Mouse (Mus musculus) MEL (cell line): ENCODE data around the gene Atp5d. TPM values are rescaled to one million over a fixed set of nuclear protein-coding genes. Genes with fewer than 3 reads are reported as not detected.

Experiments used
- DNase-seq: peaks from one replicate; pipeline ENCODE4 v3.0.0; 2011; ENCODE audit warnings: low read depth, low spot score
- H3K27ac ChIP-seq: 2 replicates; pipeline ENCODE4 v1.5.1; 2012; ENCODE audit warnings: low read depth, mild to moderate bottlenecking, control low read depth, low read length, moderate library complexity; ENCODE audit not compliant: control insufficient read depth
- H3K27me3 ChIP-seq, 2 experiments: fragments of 150-350 bp in 1 of 2; sonication (generic) in 1 of 2; 2 replicates each; pipeline ENCODE4 v1.6.1; 2012; ENCODE audit warnings: low read length in 2 of 2, mild to moderate bottlenecking in 2 of 2, improper control_type of control experiment in 1 of 2, moderate library complexity in 1 of 2; ENCODE audit not compliant: insufficient read depth in 2 of 2, control insufficient read depth in 1 of 2
- H3K36me3 ChIP-seq, 2 experiments: 2 replicates each; pipeline ENCODE4 v1.6.1; 2012 to 2014; ENCODE audit warnings: low read length in 2 of 2, improper control_type of control experiment in 1 of 2, inconsistent platforms in 1 of 2, mild to moderate bottlenecking in 1 of 2; ENCODE audit not compliant: insufficient read depth in 2 of 2, control insufficient read depth in 1 of 2
- H3K4me1 ChIP-seq, 2 experiments: fragments of 150-350 bp in 1 of 2; sonication (generic) in 1 of 2; 2 replicates each; pipeline ENCODE4 v1.6.1; 2012; ENCODE audit warnings: low read length in 2 of 2, improper control_type of control experiment in 1 of 2, mild to moderate bottlenecking in 1 of 2; ENCODE audit not compliant: insufficient read depth in 2 of 2, control insufficient read depth in 1 of 2
- H3K4me3 ChIP-seq, 2 experiments: fragments of 150-350 bp in 1 of 2; sonication (generic) in 1 of 2; 2 replicates each; pipeline ENCODE4 v1.5.1; 2012; ENCODE audit warnings: low read depth in 2 of 2, low read length in 2 of 2, mild to moderate bottlenecking in 2 of 2, moderate library complexity in 2 of 2, control low read depth in 1 of 2, improper control_type of control experiment in 1 of 2; ENCODE audit not compliant: control insufficient read depth in 1 of 2, insufficient read depth in 1 of 2
- H3K79me2 ChIP-seq: 2 replicates; pipeline ENCODE4 v1.6.1; 2012; ENCODE audit warnings: mild to moderate bottlenecking, low read length, moderate library complexity; ENCODE audit not compliant: control insufficient read depth, poor library complexity, insufficient read depth
- H3K9ac ChIP-seq: 2 replicates; pipeline ENCODE4 v1.6.1; 2012; ENCODE audit warnings: low read depth, mild to moderate bottlenecking, control low read depth, low read length, moderate library complexity; ENCODE audit not compliant: control insufficient read depth, poor library complexity, severe bottlenecking
- H3K9me3 ChIP-seq: fragments of 150-350 bp; sonication (generic); replicated peaks from 2 replicates; pipeline ENCODE4 v1.6.1; 2012; ENCODE audit warnings: mild to moderate bottlenecking, low read length, improper control_type of control experiment, moderate library complexity; ENCODE audit not compliant: insufficient read depth
- BHLHE40 ChIP-seq: IDR thresholded peaks from 2 replicates; pipeline ENCODE4 v1.6.1; 2012; ENCODE audit warnings: low read depth, mild to moderate bottlenecking, inconsistent platforms, low read length, improper control_type of control experiment, borderline replicate concordance
- CHD1 ChIP-seq: IDR thresholded peaks from 2 replicates; pipeline ENCODE4 v1.6.1; 2012; ENCODE audit warnings: low read depth, mild to moderate bottlenecking, inconsistent platforms, low read length, improper control_type of control experiment
- CHD2 ChIP-seq: IDR thresholded peaks from 2 replicates; pipeline ENCODE4 v1.6.1; 2011; ENCODE audit warnings: low read length, improper control_type of control experiment
- GABPA ChIP-seq: IDR thresholded peaks from 2 replicates; pipeline ENCODE4 v1.6.1; 2012; ENCODE audit warnings: low read depth, mild to moderate bottlenecking, inconsistent platforms, low read length, improper control_type of control experiment, moderate library complexity
- HCFC1 ChIP-seq: IDR thresholded peaks from 2 replicates; pipeline ENCODE4 v1.6.1; 2012; ENCODE audit warnings: low read depth, mild to moderate bottlenecking, inconsistent platforms, low read length, improper control_type of control experiment, moderate library complexity
- MAX ChIP-seq: IDR thresholded peaks from 2 replicates; pipeline ENCODE4 v1.6.1; 2011; ENCODE audit warnings: low read length, improper control_type of control experiment
- MAZ ChIP-seq: IDR thresholded peaks from 2 replicates; pipeline ENCODE4 v1.6.1; 2012; ENCODE audit warnings: low read depth, mild to moderate bottlenecking, inconsistent platforms, low read length, improper control_type of control experiment
- MXI1 ChIP-seq: IDR thresholded peaks from 2 replicates; pipeline ENCODE4 v1.6.1; 2011; ENCODE audit warnings: mild to moderate bottlenecking, low read depth, low read length, improper control_type of control experiment
- POLR2A ChIP-seq, 2 experiments: IDR thresholded peaks; 2 replicates each; pipeline ENCODE4 v1.6.1; 2011 to 2012; ENCODE audit warnings: low read length in 2 of 2, mild to moderate bottlenecking in 2 of 2, control low read depth in 1 of 2, improper control_type of control experiment in 1 of 2, low read depth in 1 of 2, moderate library complexity in 1 of 2; ENCODE audit not compliant: control insufficient read depth in 1 of 2, insufficient read depth in 1 of 2, poor library complexity in 1 of 2
- POLR2AphosphoS2 ChIP-seq: IDR thresholded peaks from 2 replicates; pipeline ENCODE4 v1.6.1; 2011; ENCODE audit warnings: low read length, improper control_type of control experiment
- POLR2AphosphoS5 ChIP-seq: IDR thresholded peaks from 2 replicates; pipeline ENCODE4 v1.6.1; 2012; ENCODE audit warnings: low read depth, borderline replicate concordance, mild to moderate bottlenecking, inconsistent platforms, low read length, moderate library complexity, mixed read lengths
- SIN3A ChIP-seq: IDR thresholded peaks from 2 replicates; pipeline ENCODE4 v1.6.1; 2012; ENCODE audit warnings: low read length, improper control_type of control experiment, inconsistent platforms
- SMC3 ChIP-seq: IDR thresholded peaks from 2 replicates; pipeline ENCODE4 v1.6.1; 2011; ENCODE audit warnings: low read depth, low read length, improper control_type of control experiment
- TBP ChIP-seq: IDR thresholded peaks from 2 replicates; pipeline ENCODE4 v1.8.0; 2011; ENCODE audit warnings: low read depth, low read length, improper control_type of control experiment
- USF2 ChIP-seq, 2 experiments: IDR thresholded peaks; 2 replicates each; pipeline ENCODE4 v1.6.1; 2011 to 2012; ENCODE audit warnings: improper control_type of control experiment in 2 of 2, low read length in 2 of 2, borderline replicate concordance in 1 of 2, inconsistent platforms in 1 of 2, low read depth in 1 of 2, mild to moderate bottlenecking in 1 of 2; ENCODE audit not compliant: insufficient read depth in 1 of 2
- ZC3H11A ChIP-seq: IDR thresholded peaks from 2 replicates; pipeline ENCODE4 v1.6.1; 2012; ENCODE audit warnings: low read depth, mild to moderate bottlenecking, inconsistent platforms, low read length, improper control_type of control experiment
- ZMIZ1 ChIP-seq: IDR thresholded peaks from 2 replicates; pipeline ENCODE4 v1.6.1; 2012; ENCODE audit warnings: low read depth, mild to moderate bottlenecking, inconsistent platforms, low read length, improper control_type of control experiment, moderate library complexity
- polyA plus RNA-seq, 2 experiments: library from polyadenylated mRNA; stranded (reverse) in 1 of 2; unstranded in 1 of 2; fragments of >175 nt in 1 of 2; fragments of >200 nt in 1 of 2; gene quantifications; 2 replicates each; pipeline versions ENCODE4 v1.2.1 to v1.2.4; 2012; ENCODE audit warnings: low replicate concordance in 2 of 2, low read depth in 1 of 2; ENCODE audit not compliant: insufficient read length in 2 of 2, insufficient read depth in 1 of 2, missing spikeins in 1 of 2
- total RNA-seq: library from RNA; depleted of rRNA; stranded (reverse); fragments of 300-350 nt; gene quantifications from 2 replicates; pipeline ENCODE4 v1.2.3, GENCODE M21; 2012

Gene Atp5d
- total and polyA plus RNA-seq, 3 experiments = 300 to 657 (median 308) TPM

GRCm38 (mm10) chr10:80115944-80116335 is 22.5 kb upstream of the Atp5d start:
- Histone ChIP-seq H3K4me3 (peak overlapping the region; percentile 69 to 84), H3K9me3 (no peaks in the 10 kb centered on the region), H3K27ac (peak overlapping the region; percentile 71), H3K4me1 (peaks cover 0 to 18% of the 10 kb centered on the region in 2 experiments; a peak in 3 of 4 replicates), H3K79me2 (peaks cover 58% of the 10 kb centered on the region), H3K27me3 (no peaks in the 10 kb centered on the region), H3K36me3 (peaks cover 2 to 17% of the 10 kb centered on the region in 2 experiments; a peak in 2 of 4 replicates), H3K9ac (peak overlapping the region; percentile 98)
- TF ChIP-seq CHD2 (no peak), ZC3H11A (no peak), BHLHE40 (no peak), HCFC1 (no peak), POLR2A (IDR thresholded peaks at IDR 0.05; ENCODE audit: control insufficient read depth in 1 of 2, insufficient read depth in 1 of 2, low read depth in 1 of 2, low read length in 2 of 2, poor library complexity in 1 of 2) (no peak), SMC3 (no peak), TBP (no peak), MAX (no peak), MXI1 (peak; percentile 29; the same call in 1 of the 2 replicates), USF2 (IDR thresholded peaks at IDR 0.05; ENCODE audit: borderline replicate concordance in 1 of 2, insufficient read depth in 1 of 2, low read depth in 1 of 2, low read length in 2 of 2) (no peak), POLR2AphosphoS5 (no peak), POLR2AphosphoS2 (no peak), SIN3A (peak; percentile 0; the same call in 1 of the 2 replicates), CHD1 (peak; percentile 76; the same call in 1 of the 2 replicates), MAZ (peak; percentile 46; the same call in 1 of the 2 replicates), ZMIZ1 (no peak), GABPA (no peak)
- DNase-seq = no peak

GRCm38 (mm10) chr10:80116563-80116926 is 21.9 kb upstream of the Atp5d start:
- Histone ChIP-seq H3K27me3 (no peaks in the 10 kb centered on the region), H3K36me3 (peaks cover 2 to 17% of the 10 kb centered on the region in 2 experiments; a peak in 2 of 4 replicates), H3K9ac (peak overlapping the region; percentile 98), H3K9me3 (no peaks in the 10 kb centered on the region), H3K79me2 (peaks cover 62% of the 10 kb centered on the region), H3K27ac (peak overlapping the region; percentile 71), H3K4me3 (peak overlapping the region; percentile 69 to 84), H3K4me1 (peaks cover 0 to 18% of the 10 kb centered on the region in 2 experiments; a peak in 3 of 4 replicates)
- no peak for DNase-seq
- 0 out of 2 replicates have a peak, but pooled peaks have one; percentile 35 for TF ChIP-seq POLR2AphosphoS2
- TF ChIP-seq MAX = no peak
